Mouse (Mus musculus) midbrain, embryonic 14.5 days (tissue): ENCODE measurements around the gene Gm3435. TPM values are rescaled to one million over a fixed set of nuclear protein-coding genes. Genes with fewer than 3 reads are reported as not detected.
"Not testable (repeated sequence)": the region's sequence is repeated elsewhere in the genome, so short reads cannot be mapped to it uniquely, and the experiment has no call there.

Experiments used
- ATAC-seq: fragments of 200-750 bp; cut with Nextera tagmentation; 2 replicates; pipeline ENCODE4 v1.8.0; 2017; ENCODE audit warnings: moderate number of reproducible peaks, moderate library complexity; ENCODE audit not compliant: low FRiP score, low TSS enrichment
- DNase-seq: peaks from one replicate; pipeline ENCODE4 v3.0.0-alpha.2; 2015
- H3K27ac ChIP-seq: fragments of 300-500 bp; sonication (generic); replicated peaks from 2 replicates; pipeline ENCODE4 v1.5.1; 2014; ENCODE audit warnings: mild to moderate bottlenecking, low read depth, low read length, moderate library complexity
- H3K27me3 ChIP-seq: fragments of 300-500 bp; sonication (generic); 2 replicates; pipeline ENCODE4 v1.6.1; 2014; ENCODE audit warnings: low read length, control low read depth, mixed read lengths; ENCODE audit not compliant: control insufficient read depth, insufficient read depth
- H3K36me3 ChIP-seq: fragments of 300-500 bp; sonication (generic); 2 replicates; pipeline ENCODE4 v1.6.1; 2014; ENCODE audit warnings: low read length, control low read depth; ENCODE audit not compliant: control insufficient read depth, insufficient read depth
- H3K4me1 ChIP-seq: fragments of 300-500 bp; sonication (generic); 2 replicates; pipeline ENCODE4 v1.6.1; 2014; ENCODE audit warnings: mild to moderate bottlenecking, antibody characterized with exemption, low read length, control low read depth; ENCODE audit not compliant: control insufficient read depth, insufficient read depth
- H3K4me2 ChIP-seq: fragments of 300-500 bp; sonication (generic); 2 replicates; pipeline ENCODE4 v1.6.1; 2014; ENCODE audit warnings: mild to moderate bottlenecking, low read length, moderate library complexity
- H3K4me3 ChIP-seq: fragments of 300-500 bp; sonication (generic); replicated peaks from 2 replicates; pipeline ENCODE4 v1.5.1; 2014; ENCODE audit warnings: low read depth, low read length
- H3K9ac ChIP-seq: fragments of 300-500 bp; sonication (generic); replicated peaks from 2 replicates; pipeline ENCODE4 v1.6.1; 2014; ENCODE audit warnings: mild to moderate bottlenecking, low read length, moderate library complexity
- H3K9me3 ChIP-seq: fragments of 300-500 bp; sonication (generic); 2 replicates; pipeline ENCODE4 v1.6.1; 2016; ENCODE audit warnings: low read length, control low read depth, mixed read lengths; ENCODE audit not compliant: control insufficient read depth
- WGBS: fragments of 180-500 bp; shearing (Covaris S2); extraction: QIAGEN DNeasy Blood & Tissue Kit; methylation state at CpG from one replicate; pipeline ENCODE4 v1.1.7; 2014; 5-methylcytosine and 5-hydroxymethylcytosine counted together
- polyA plus RNA-seq: library from polyadenylated mRNA; unstranded; fragments of >200 nt; fragmentation: Nextera tagmentation; extraction: Ambion mirVana; gene quantifications from 2 replicates; pipeline ENCODE4 v1.2.1, GENCODE M21; 2014

The Gm3435 gene
- polyA plus RNA-seq, 1 experiment from 2014 or later: 8.1 TPM

DNA sequence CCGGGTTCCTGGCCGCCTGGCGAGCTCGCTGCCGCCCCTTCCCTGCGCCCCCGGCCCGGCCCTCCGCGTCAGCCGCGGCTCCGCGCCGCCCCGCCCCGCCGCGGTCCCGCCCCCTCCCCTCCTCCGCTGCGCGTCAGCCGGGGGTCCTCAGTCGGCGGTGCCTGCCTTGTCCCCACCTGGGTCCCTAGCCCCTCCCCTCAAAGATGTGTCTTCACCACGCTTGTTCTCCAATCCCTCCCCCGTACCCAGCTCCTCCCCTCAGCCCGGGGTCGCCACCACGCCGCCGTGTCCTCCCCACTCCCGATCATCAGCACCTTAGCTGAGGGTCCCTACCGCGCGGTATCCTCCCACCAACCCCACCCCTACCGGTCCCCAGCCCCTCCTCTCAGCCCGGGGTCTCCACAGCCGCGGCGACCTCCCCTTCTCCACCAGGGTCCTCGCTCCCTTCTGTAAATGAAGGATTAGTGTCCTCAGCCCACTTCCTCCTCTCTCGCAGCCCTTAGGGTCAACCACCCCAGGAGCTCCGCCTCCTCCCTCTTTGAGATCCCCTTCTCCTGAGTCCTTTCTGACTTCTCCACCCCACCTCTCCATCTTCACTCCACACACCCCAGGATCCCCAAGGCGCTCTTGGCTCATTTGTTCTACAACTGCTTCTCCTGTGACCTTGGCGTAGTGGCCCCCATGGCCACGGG lies 14.7 kb downstream of the Gm3435 start:
- not testable (repeated sequence) for H3K27me3 ChIP-seq, H3K4me2 ChIP-seq, H3K9ac ChIP-seq, H3K9me3 ChIP-seq, H3K4me1 ChIP-seq, H3K36me3 ChIP-seq, H3K4me3 ChIP-seq, H3K27ac ChIP-seq, DNase-seq
- no CpG with 5 or more reads among the region's 48 CpGs for WGBS
- peak; percentile 93 for ATAC-seq

- not testable (repeated sequence) for H3K9ac ChIP-seq, H3K4me1 ChIP-seq, H3K9me3 ChIP-seq, H3K4me2 ChIP-seq, ATAC-seq, H3K4me3 ChIP-seq, DNase-seq, H3K27me3 ChIP-seq, H3K36me3 ChIP-seq, H3K27ac ChIP-seq
- no CpG with 5 or more reads among the region's 6 CpGs for WGBS
These were observed 15.5 kb downstream of the Gm3435 start for GRCm38 (mm10) chr17:15025513-15025912.

- WGBS: no CpG with 5 or more reads among the region's 4 CpGs
- H3K9me3 ChIP-seq, H3K4me1 ChIP-seq, H3K4me2 ChIP-seq, H3K27ac ChIP-seq, H3K27me3 ChIP-seq, H3K36me3 ChIP-seq, H3K4me3 ChIP-seq, ATAC-seq, DNase-seq, H3K9ac ChIP-seq: not testable (repeated sequence)
These were observed 21.4 kb downstream of the Gm3435 start for GRCm38 (mm10) chr17:15031414-15031813.

DNA sequence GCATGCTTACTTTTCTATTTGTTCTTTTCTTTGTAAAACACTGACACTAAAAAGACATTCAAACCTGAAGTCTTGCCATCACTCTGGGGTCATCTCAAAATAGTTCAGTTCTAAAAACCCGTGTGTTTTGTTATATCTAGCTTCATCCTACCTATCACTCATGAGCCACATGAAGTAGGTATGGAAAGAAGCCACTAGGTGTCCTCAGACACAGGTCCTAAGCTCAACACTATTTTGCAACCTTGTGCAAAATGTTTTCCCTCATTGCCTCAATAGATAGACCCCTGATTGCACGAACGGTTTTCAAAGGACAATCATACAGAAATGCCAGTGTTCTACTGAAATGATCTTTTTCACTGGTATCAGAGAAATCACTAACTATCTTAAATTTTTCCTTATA lies 30.5 kb downstream of the Gm3435 start:
- H3K9me3 ChIP-seq: not testable (repeated sequence)
- WGBS: no CpG with 5 or more reads among the region's 3 CpGs

GRCm38 (mm10) chr17:15041175-15041729 lies 31.3 kb downstream of the Gm3435 start, which contains the start of the genes Ermard, Tcte3 and Gm3448:
Gene Ermard (plus strand): TSS chr17:15041208.
Gene Tcte3 (minus strand): TSS chr17:15041488.
Gene Gm3448 (minus strand): TSS chr17:15041537.
- not testable (repeated sequence) for H3K4me1 ChIP-seq, H3K4me3 ChIP-seq, H3K9me3 ChIP-seq, H3K27me3 ChIP-seq, H3K27ac ChIP-seq, H3K4me2 ChIP-seq, DNase-seq, H3K9ac ChIP-seq, H3K36me3 ChIP-seq
- 0% methylated on average over 7 of the region's 56 CpGs for WGBS
- ATAC-seq: peak; percentile 98

More for the DNA sequence above, 30.5 kb downstream of the Gm3435 start:
- H3K9ac ChIP-seq, H3K4me1 ChIP-seq, ATAC-seq, H3K27ac ChIP-seq, H3K4me2 ChIP-seq, H3K4me3 ChIP-seq, DNase-seq, H3K27me3 ChIP-seq, H3K36me3 ChIP-seq: not testable (repeated sequence)

DNA sequence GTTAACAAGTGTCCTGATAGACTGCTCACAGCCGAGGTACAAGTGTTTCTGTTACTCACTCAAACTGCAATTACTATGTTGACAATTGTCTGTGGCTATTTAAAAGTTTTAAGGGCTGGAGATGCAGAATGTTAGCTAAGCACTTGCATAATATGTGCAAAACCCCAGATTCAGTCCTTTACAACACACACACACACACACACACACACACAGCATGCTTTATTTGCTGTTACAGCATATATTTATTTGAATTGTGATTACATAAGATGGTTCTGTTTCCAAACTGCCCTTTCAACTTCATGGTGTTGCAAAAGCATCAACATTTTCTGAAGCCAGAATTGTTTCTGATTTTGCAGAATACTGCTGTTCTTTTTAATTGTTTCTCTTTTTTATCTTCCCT lies 40.4 kb downstream of the Gm3435 start:
- DNase-seq, H3K9me3 ChIP-seq, H3K27me3 ChIP-seq, H3K4me3 ChIP-seq, H3K4me1 ChIP-seq, H3K9ac ChIP-seq, H3K36me3 ChIP-seq, H3K4me2 ChIP-seq, H3K27ac ChIP-seq, ATAC-seq: not testable (repeated sequence)
- WGBS: no CpG with 5 or more reads among the region's 1 CpGs

DNA sequence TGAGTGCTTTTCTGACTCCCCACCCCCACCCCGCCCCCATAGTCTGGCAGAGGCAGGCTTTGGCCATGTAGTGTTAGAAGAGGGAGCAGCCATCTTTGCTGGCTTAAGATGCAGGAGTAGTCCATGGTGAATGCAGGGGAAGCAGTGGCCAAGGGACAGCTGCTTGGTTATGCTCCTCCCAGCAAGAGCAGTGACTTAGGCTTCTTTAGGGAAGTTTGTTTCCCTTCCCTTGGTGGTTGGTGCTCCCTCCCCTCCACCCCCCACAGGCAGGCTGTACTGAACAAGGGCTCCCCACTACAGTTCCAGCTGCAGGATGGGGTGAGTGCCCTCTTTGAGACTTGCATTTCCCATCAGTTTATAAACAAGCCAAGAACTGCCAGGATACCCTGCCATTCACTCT lies 42.8 kb downstream of the Gm3435 start:
- H3K4me2 ChIP-seq, H3K27me3 ChIP-seq, H3K4me3 ChIP-seq, H3K9me3 ChIP-seq, H3K9ac ChIP-seq, DNase-seq, H3K4me1 ChIP-seq, H3K27ac ChIP-seq, ATAC-seq: not testable (repeated sequence)
- H3K36me3 ChIP-seq: peaks cover 23% of the 10 kb centered on the region
- 69% methylated on average over 1 of the region's 1 CpGs for WGBS

DNA sequence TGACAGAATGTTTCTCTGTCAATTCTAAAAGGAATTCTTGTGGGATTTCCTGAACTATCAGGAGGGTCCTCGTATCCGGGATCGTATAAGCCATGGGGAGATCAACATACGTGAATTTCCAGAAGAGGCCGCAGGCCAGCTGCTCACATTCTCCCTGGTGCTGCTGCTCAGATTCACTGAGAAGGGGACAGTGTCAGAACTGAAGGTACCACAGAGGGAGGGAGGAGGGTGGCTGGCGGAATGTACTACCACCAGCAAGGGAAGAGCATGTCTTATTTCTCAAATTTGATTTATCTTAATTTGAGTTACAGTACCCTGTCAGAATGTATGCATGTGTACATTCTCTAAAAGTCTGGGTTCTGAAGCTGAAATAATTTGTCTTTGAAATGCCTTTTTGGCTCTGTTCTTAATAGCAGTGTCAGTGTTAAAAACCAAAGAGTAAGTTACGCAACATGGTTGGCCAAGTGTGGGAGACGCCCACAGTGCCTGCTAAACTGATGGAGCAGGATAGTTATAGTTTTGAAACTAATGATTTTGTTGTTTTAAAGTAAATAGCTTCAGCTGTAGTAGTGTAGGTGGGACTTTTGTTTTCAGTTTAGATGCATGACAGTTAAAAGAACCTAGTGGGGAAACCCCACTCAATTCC lies 43.3 kb downstream of the Gm3435 start:
- not testable (repeated sequence) for ATAC-seq, H3K4me2 ChIP-seq, H3K27me3 ChIP-seq, H3K9ac ChIP-seq, DNase-seq, H3K4me3 ChIP-seq, H3K4me1 ChIP-seq, H3K9me3 ChIP-seq, H3K27ac ChIP-seq
- peaks cover 28% of the 10 kb centered on the region for H3K36me3 ChIP-seq
- 93% methylated on average over 5 of the region's 8 CpGs for WGBS

DNA sequence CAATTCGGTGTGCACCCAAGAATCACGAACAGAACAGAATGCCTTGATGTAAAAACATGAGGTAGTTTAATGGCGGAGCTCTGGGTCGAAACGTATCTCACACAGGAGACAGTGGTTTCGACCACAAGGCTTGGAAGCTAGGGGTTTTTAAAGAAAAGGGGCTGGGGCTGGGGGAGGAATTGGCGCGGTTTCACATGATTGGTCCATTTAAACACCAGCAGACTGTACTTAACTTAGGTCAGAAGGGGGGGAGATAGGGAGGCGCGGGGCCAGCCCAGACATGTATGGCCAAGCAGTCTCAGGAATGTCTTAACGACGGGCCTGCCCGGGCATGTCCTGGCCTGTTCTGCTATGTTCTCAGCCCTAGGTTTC lies 43.8 kb downstream of the Gm3435 start:
- 95% methylated on average over 12 of the region's 13 CpGs for WGBS
- H3K27me3 ChIP-seq: not testable (repeated sequence)

More for the DNA sequence above, 43.8 kb downstream of the Gm3435 start:
- ATAC-seq, H3K4me1 ChIP-seq, H3K9ac ChIP-seq, DNase-seq, H3K27ac ChIP-seq, H3K4me3 ChIP-seq, H3K9me3 ChIP-seq, H3K4me2 ChIP-seq: not testable (repeated sequence)
- H3K36me3 ChIP-seq: peaks cover 31% of the 10 kb centered on the region
